8 mouse cellular contexts compared by ENCODE assay signal in the genomic region with DNA sequence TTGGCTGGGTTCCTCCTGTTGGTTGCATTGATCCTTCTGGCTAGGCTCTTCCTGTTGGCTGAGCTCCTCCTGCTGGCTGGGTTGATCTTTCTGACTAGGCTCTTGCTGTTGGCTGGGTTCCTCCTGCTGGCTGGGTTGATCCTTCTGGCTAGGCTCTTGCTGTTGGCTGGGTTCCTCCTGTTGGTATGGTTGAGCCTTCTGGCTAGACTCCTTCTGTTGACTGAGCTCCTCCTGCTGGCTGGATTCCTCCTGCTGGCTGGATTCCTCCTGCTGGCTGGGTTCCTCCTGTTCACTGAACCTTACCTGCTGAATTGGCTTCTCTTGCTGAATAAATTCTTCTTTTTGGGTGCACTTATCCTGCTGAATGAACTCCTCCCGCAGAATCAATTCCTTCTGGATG. TPM values are rescaled to one million over a fixed set of nuclear protein-coding genes. Genes with fewer than 3 reads are reported as not detected.
DNase-seq lines count a peak whose midpoint lies in the region; ATAC-seq and TF ChIP-seq lines count a peak whose summit lies in the region.
"Had no signal": no experiment of that assay in that cellular context is flagged by ENCODE, and none has a peak within 500 bp of the region (broad histone marks: within the 10 kb centered on the region; RNA-seq: fewer than 3 reads in every experiment).

No protein-coding gene starts in this region.

- peak; percentile 4 for DNase-seq in lung, postnatal 36 days
- DNase-seq in lung, adult 2 months = no peak
- DNase-seq in cerebellum, postnatal 36 days = peak; percentile 94 to 97
- DNase-seq in layer of hippocampus, adult 11-12 months (ENCODE audit: low spot score) = peak; percentile 64
- DNase-seq in telencephalon, adult 2 months (ENCODE audit: low read depth, low spot score) = peak; percentile 72
- no peak for DNase-seq in yolk sac, embryonic 10.5 days (ENCODE audit: low spot score)

- ATAC-seq in midbrain, embryonic 16.5 days = no peak

- H3K27me3 ChIP-seq in midbrain, embryonic 16.5 days (ENCODE audit: control insufficient read depth, insufficient read depth, low read depth, low read length) = no peaks in the 10 kb centered on the region
- H3K27me3 ChIP-seq: heart, embryonic 13.5 days had no signal

- no peak overlapping the region for H3K27ac ChIP-seq in midbrain, embryonic 16.5 days (ENCODE audit: low read length)
- H3K27ac ChIP-seq: heart, embryonic 13.5 days had no signal

- TF ChIP-seq POLR2A in lung, adult 2 months (IDR thresholded peaks at IDR 0.05; ENCODE audit: borderline replicate concordance, extremely low read depth, low read depth, low read length) = no peak

- H3K9ac ChIP-seq in midbrain, embryonic 16.5 days (ENCODE audit: low read depth, low read length) = no peak overlapping the region
- H3K9ac ChIP-seq: heart, embryonic 13.5 days had no signal

- H3K36me3 ChIP-seq in midbrain, embryonic 16.5 days (ENCODE audit: control insufficient read depth, insufficient read depth, low read length) = peaks cover 56% of the 10 kb centered on the region

- WGBS in lung, adult 2 months = 96% methylated on average over 1 of the region's 1 CpGs
- 95% methylated on average over 1 of the region's 1 CpGs for WGBS in midbrain, embryonic 16.5 days

- H3K9me3 ChIP-seq in midbrain, embryonic 16.5 days (replicated peaks; ENCODE audit: control insufficient read depth, low read length, poor library complexity, severe bottlenecking) = peaks cover 6% of the 10 kb centered on the region
- H3K9me3 ChIP-seq: heart, embryonic 13.5 days had no signal

- no peaks in the 10 kb centered on the region for H3K4me1 ChIP-seq in lung, adult 2 months (ENCODE audit: control insufficient read depth, insufficient read depth, low read length)
- peaks cover 7% of the 10 kb centered on the region for H3K4me1 ChIP-seq in midbrain, embryonic 16.5 days (ENCODE audit: control insufficient read depth, insufficient read depth, low read length)

- H3K4me3 ChIP-seq in lung, adult 2 months (replicated peaks; ENCODE audit: extremely low read depth, low read depth, low read length) = no peak overlapping the region
- H3K4me3 ChIP-seq in midbrain, embryonic 16.5 days (ENCODE audit: low read depth, low read length) = no peak overlapping the region
- H3K4me3 ChIP-seq: heart, embryonic 13.5 days had no signal

- H3K4me2 ChIP-seq in midbrain, embryonic 16.5 days (ENCODE audit: low read length) = no peak overlapping the region
- H3K4me2 ChIP-seq: heart, embryonic 13.5 days had no signal

- TF ChIP-seq CTCF in lung, adult 2 months (IDR thresholded peaks at IDR 0.05; ENCODE audit: insufficient read depth, low read length) = no peak

RNA-seq across cellular contexts. Expression of gene Zscan18, which starts 28.8 kb away (rescaled TPM):
- 1.4 and 3.1 TPM in 2 replicates for polyA plus RNA-seq in lung, adult 2 months (2012; rRNA removed)
- 39.1 and 44.4 TPM in 2 replicates for polyA plus RNA-seq in midbrain, embryonic 16.5 days (2015; fragmentation: Nextera tagmentation; extraction: Ambion mirVana)

RNA-seq across cellular contexts. Expression of gene Vmn2r56, which starts 39.8 kb away (rescaled TPM):
- not detected in 2 replicates for polyA plus RNA-seq in lung, adult 2 months (2012; rRNA removed)
- not detected in 2 replicates for polyA plus RNA-seq in midbrain, embryonic 16.5 days (2015; fragmentation: Nextera tagmentation; extraction: Ambion mirVana)
- polyA plus RNA-seq: heart, embryonic 13.5 days had no signal

RNA-seq across cellular contexts. Expression of gene Zfp329, which starts 44.1 kb away (rescaled TPM):
- polyA plus RNA-seq in lung, adult 2 months (2012; rRNA removed) = 0.91 and 2.1 TPM in 2 replicates
- 32.6 and 33.9 TPM in 2 replicates for polyA plus RNA-seq in midbrain, embryonic 16.5 days (2015; fragmentation: Nextera tagmentation; extraction: Ambion mirVana)

RNA-seq across cellular contexts. Expression of gene Zfp110, which starts 60.0 kb away (rescaled TPM):
- polyA plus RNA-seq in lung, adult 2 months (2012; rRNA removed) = 8.9 and 12.1 TPM in 2 replicates
- 30.1 and 30.6 TPM in 2 replicates for polyA plus RNA-seq in midbrain, embryonic 16.5 days (2015; fragmentation: Nextera tagmentation; extraction: Ambion mirVana)

Comparison
In these comparisons a context has a peak if more than half of its experiments do, and no peak if none do; other contexts are left out.
1. DNase-seq: peak in lung, postnatal 36 days (single experiment), cerebellum, postnatal 36 days (2 of 2), layer of hippocampus, adult 11-12 months (single experiment) and telencephalon, adult 2 months (single experiment); none in lung, adult 2 months (single experiment) and yolk sac, embryonic 10.5 days (single experiment).
2. RNA of gene Zfp329, which starts 44.1 kb away (polyA plus RNA-seq): 32.6 to 33.9 TPM in midbrain, embryonic 16.5 days; 0.91 to 2.1 TPM in lung, adult 2 months; every median in the first group is over 10 times any median in the second.